Mouse (Mus musculus) C2C12 (cell line): Measurements from ENCODE around the gene Pelp1. TPM values are rescaled to one million over a fixed set of nuclear protein-coding genes. Genes with fewer than 3 reads are reported as not detected.
"Not testable (repeated sequence)": the region's sequence is repeated elsewhere in the genome, so short reads cannot be mapped to it uniquely, and the experiment has no call there.

Experiments
- H3K27me3 ChIP-seq: one replicate; pipeline ENCODE4 v1.6.1; 2011; ENCODE audit not compliant: control insufficient read depth, insufficient read depth, insufficient read length
- H3K36me3 ChIP-seq: one replicate; pipeline ENCODE4 v1.6.1; 2011; ENCODE audit not compliant: control insufficient read depth, insufficient read depth
- H3K4me3 ChIP-seq: one replicate; pipeline ENCODE4 v1.5.1; 2011; ENCODE audit warnings: mild to moderate bottlenecking, control low read depth; ENCODE audit not compliant: poor library complexity, insufficient read depth, severe bottlenecking
- H3K79me2 ChIP-seq: one replicate; pipeline ENCODE4 v1.6.1; 2011; ENCODE audit not compliant: control insufficient read depth, insufficient read depth
- H3K79me3 ChIP-seq: one replicate; pipeline ENCODE4 v1.6.1; 2011; ENCODE audit warnings: low read depth, control low read depth
- H3ac ChIP-seq: one replicate; pipeline ENCODE3; 2011; ENCODE audit warnings: low read depth; ENCODE audit not compliant: control insufficient read depth, insufficient read length
- CEBPB ChIP-seq: IDR thresholded peaks from one replicate; pipeline ENCODE4 v1.6.1; 2011; ENCODE audit warnings: low read depth, mild to moderate bottlenecking, control low read depth, moderate library complexity
- CTCF ChIP-seq: IDR thresholded peaks from one replicate; pipeline ENCODE4 v1.5.1; 2011; ENCODE audit not compliant: control insufficient read depth, insufficient read depth, insufficient read length
- FOSL1 ChIP-seq: IDR thresholded peaks from one replicate; pipeline ENCODE4 v1.8.0; 2011; ENCODE audit warnings: mild to moderate bottlenecking, low read length; ENCODE audit not compliant: poor library complexity, insufficient read depth, severe bottlenecking
- MAX ChIP-seq: IDR thresholded peaks from one replicate; pipeline ENCODE4 v1.6.1; 2011; ENCODE audit warnings: mild to moderate bottlenecking, control low read depth
- MYOD1 ChIP-seq: IDR thresholded peaks from one replicate; pipeline ENCODE4 v1.6.1; 2011; ENCODE audit warnings: low read depth; ENCODE audit not compliant: control insufficient read depth, insufficient read length
- MYOG ChIP-seq: IDR thresholded peaks from one replicate; pipeline ENCODE4 v1.6.1; 2011; ENCODE audit not compliant: control insufficient read depth, insufficient read length; ENCODE audit errors: extremely low read depth
- USF1 ChIP-seq: IDR thresholded peaks from one replicate; pipeline ENCODE4 v1.6.1; 2011; ENCODE audit warnings: low read depth, mild to moderate bottlenecking, control low read depth, moderate library complexity
- polyA plus RNA-seq: library from polyadenylated mRNA; unstranded; fragments of >200 nt; fragmentation: generic; extraction: Trizol; gene quantifications from one replicate; pipeline ENCODE4 v1.2.1, GENCODE M21; 2012; ENCODE audit warnings: missing spikeins

Pelp1 gene
- polyA plus RNA-seq, 1 experiment = 40.6 TPM

- peaks cover 18% of the 10 kb centered on the region for H3K36me3 ChIP-seq
- peaks cover 13% of the 10 kb centered on the region for H3K79me3 ChIP-seq
- peaks cover 24% of the 10 kb centered on the region for H3K79me2 ChIP-seq
- peak; percentile 36 for TF ChIP-seq CTCF
- no peak for TF ChIP-seq MYOG
- peak; percentile 92 for TF ChIP-seq MAX
- TF ChIP-seq MYOD1 = no peak
- no peak for TF ChIP-seq FOSL1
- peak; percentile 62 for TF ChIP-seq USF1
- no peak for TF ChIP-seq CEBPB
- peak within 1 kb of the TSS; percentile 79 for H3K4me3 ChIP-seq
- H3K27me3 ChIP-seq = no peaks in the 10 kb centered on the region
- peak within 1 kb of the TSS; percentile 69 for H3ac ChIP-seq
Observed at GRCm38 (mm10) chr11:70432048-70432894, 22.4 kb upstream of the Pelp1 start, which contains the start of gene Arrb2. TSS of gene Arrb2 (plus strand) at chr11:70432635.

GRCm38 (mm10) chr11:70431574-70431973 is 21.7 kb upstream of the Pelp1 start:
- Histone ChIP-seq H3K79me3 (peaks cover 13% of the 10 kb centered on the region), H3K36me3 (peaks cover 11% of the 10 kb centered on the region), H3ac (no peak overlapping the region), H3K27me3 (no peaks in the 10 kb centered on the region), H3K4me3 (peak overlapping the region; percentile 16), H3K79me2 (peaks cover 24% of the 10 kb centered on the region)
- TF ChIP-seq MYOG = no peak
- TF ChIP-seq CEBPB = no peak
- TF ChIP-seq CTCF = no peak
- no peak for TF ChIP-seq FOSL1
- no peak for TF ChIP-seq USF1
- TF ChIP-seq MAX = no peak
- TF ChIP-seq MYOD1 = no peak

- not testable (repeated sequence) for H3ac ChIP-seq, H3K36me3 ChIP-seq, H3K27me3 ChIP-seq, H3K79me3 ChIP-seq, H3K79me2 ChIP-seq, H3K4me3 ChIP-seq
Observed at GRCm38 (mm10) chr11:70426598-70426997, 16.8 kb upstream of the Pelp1 start.

GRCm38 (mm10) chr11:70419486-70419885 is 9.7 kb upstream of the Pelp1 start:
- H3K36me3 ChIP-seq = no peaks in the 10 kb centered on the region
- no peak for TF ChIP-seq MYOG
- peaks cover 9% of the 10 kb centered on the region for H3K27me3 ChIP-seq
- H3K79me3 ChIP-seq = no peaks in the 10 kb centered on the region
- H3ac ChIP-seq = no peak overlapping the region
- H3K4me3 ChIP-seq = no peak overlapping the region
- no peaks in the 10 kb centered on the region for H3K79me2 ChIP-seq

GRCm38 (mm10) chr11:70418199-70418598 is 8.4 kb upstream of the Pelp1 start:
- no peak overlapping the region for H3K4me3 ChIP-seq
- H3K79me2 ChIP-seq = no peaks in the 10 kb centered on the region
- no peak overlapping the region for H3ac ChIP-seq
- H3K79me3 ChIP-seq = no peaks in the 10 kb centered on the region
- TF ChIP-seq MAX (no peak), USF1 (no peak), CEBPB (no peak), MYOD1 (no peak), FOSL1 (no peak), CTCF (no peak)
- H3K36me3 ChIP-seq = no peaks in the 10 kb centered on the region
- H3K27me3 ChIP-seq = peaks cover 5% of the 10 kb centered on the region

GRCm38 (mm10) chr11:70413961-70414360 is 4.1 kb upstream of the Pelp1 start:
- peak; percentile 36 for TF ChIP-seq MAX
- no peak for TF ChIP-seq USF1
- no peak for TF ChIP-seq MYOD1
- TF ChIP-seq FOSL1 = no peak
- Histone ChIP-seq H3K4me3 (no peak overlapping the region), H3K79me3 (peaks cover 5% of the 10 kb centered on the region), H3ac (no peak overlapping the region), H3K79me2 (peaks cover 16% of the 10 kb centered on the region), H3K36me3 (no peaks in the 10 kb centered on the region), H3K27me3 (peaks cover 5% of the 10 kb centered on the region)
